Mouse (Mus musculus) thymus, adult 2 months (tissue): Measurements from ENCODE around the gene Cacna2d2.

Experiments used
- CTCF ChIP-seq: fragments of 200-500 bp; IDR thresholded peaks from 2 replicates; pipeline ENCODE4 v1.5.1; 2012; ENCODE audit warnings: mild to moderate bottlenecking, control low read depth, low read length, moderate library complexity, borderline replicate concordance; ENCODE audit not compliant: control insufficient read depth, poor library complexity, insufficient read depth; ENCODE audit errors: extremely low read depth
- POLR2A ChIP-seq: fragments of 200-500 bp; IDR thresholded peaks from 2 replicates; pipeline ENCODE4 v1.6.1; 2012; ENCODE audit warnings: mild to moderate bottlenecking, low read length, control low read depth, moderate library complexity; ENCODE audit not compliant: control insufficient read depth, poor library complexity, insufficient read depth; ENCODE audit errors: extremely low read depth

DNA sequence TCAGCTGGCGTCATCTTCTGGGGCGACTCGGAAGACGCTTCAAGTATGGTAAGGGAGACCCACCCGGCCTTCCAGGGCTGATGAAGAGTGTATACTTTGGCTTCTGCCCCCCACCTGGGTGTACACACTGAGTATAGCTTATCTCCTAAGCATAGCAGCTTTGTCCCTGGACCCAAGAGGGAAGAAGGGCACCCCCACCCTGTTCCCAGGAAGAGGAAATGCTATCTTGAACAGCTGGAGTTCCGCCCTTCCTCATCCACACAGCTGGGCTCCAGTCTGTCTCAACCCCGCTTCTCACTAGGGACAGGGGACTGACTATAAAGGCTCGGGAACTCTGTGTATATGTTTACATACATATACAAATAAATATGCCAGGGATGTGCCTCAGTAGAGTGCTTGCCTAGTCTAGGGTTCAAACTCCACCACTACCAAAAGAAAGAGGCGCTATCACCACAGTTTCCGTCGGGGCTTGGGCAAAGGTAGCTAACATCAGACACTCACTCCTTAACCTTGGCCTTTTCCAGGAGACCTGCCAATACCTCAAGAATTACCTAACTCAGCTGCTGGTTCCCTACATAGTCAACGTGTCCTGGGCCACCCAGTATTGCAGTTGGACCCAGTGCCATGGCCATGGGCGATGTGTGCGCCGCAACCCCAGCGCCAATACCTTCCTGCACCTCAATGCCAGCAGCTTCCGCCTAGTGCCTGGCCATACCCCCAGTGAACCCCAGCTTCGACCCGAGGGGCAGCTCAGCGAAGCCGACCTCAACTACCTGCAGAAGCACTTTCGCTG is 172.3 kb downstream of the Cacna2d2 start:
- no peak for TF ChIP-seq CTCF
- no peak for TF ChIP-seq POLR2A
